In genomic region chr2:65340839-65341238, GRCm38 (mm10) we compare ENCODE assay signal across 19 mouse cellular contexts. TPM values are rescaled to one million over a fixed set of nuclear protein-coding genes. Genes with fewer than 3 reads are reported as not detected.
A peak's percentile ranks its signal among the peaks of the same experiment; 100 is the strongest.
DNase-seq lines count a peak whose midpoint lies in the region; TF ChIP-seq lines count a peak whose summit lies in the region.
"Had no signal": no experiment of that assay in that cellular context is flagged by ENCODE, and none has a peak within 500 bp of the region (broad histone marks: within the 10 kb centered on the region; RNA-seq: fewer than 3 reads in every experiment).

No protein-coding gene starts in this region.

- H3K27ac ChIP-seq in ES-E14 (ENCODE audit: insufficient read depth, low read depth, low read length, poor library complexity, severe bottlenecking), result no peak overlapping the region
- H3K27ac ChIP-seq: embryonic facial prominence, embryonic 12.5 days; heart, embryonic 13.5 days; limb, embryonic 12.5 days; liver, embryonic 14.5 days; midbrain, embryonic 10.5 days; neural tube, embryonic 12.5 days had no signal

- H3K36me3 ChIP-seq in ES-E14 (ENCODE audit: control insufficient read depth, insufficient read depth, low read length, poor library complexity, severe bottlenecking), result no peaks in the 10 kb centered on the region
- H3K36me3 ChIP-seq: embryonic facial prominence, embryonic 12.5 days; G1E; heart, embryonic 13.5 days; limb, embryonic 12.5 days; midbrain, embryonic 10.5 days; neural tube, embryonic 12.5 days had no signal

- H3K9ac ChIP-seq in ES-E14 (ENCODE audit: insufficient read depth, low read depth, low read length, poor library complexity, severe bottlenecking), result no peak overlapping the region
- H3K9ac ChIP-seq: embryonic facial prominence, embryonic 12.5 days; heart, embryonic 13.5 days; limb, embryonic 12.5 days; liver, embryonic 14.5 days; neural tube, embryonic 12.5 days had no signal

- in situ Hi-C loops in ES-E14 (cut with MboI; ENCODE audit: low sequenced_read_pairs in 2 of 2, unreplicated experiment in 2 of 2), result loop anchor here in 1 of 2 experiments (25.0 kb wide), 1 partner anchor 204 kb away; no protein-coding TSS in a partner anchor

- DNase-seq in gastrocnemius, postnatal 25 days, result peak; percentile 6
- DNase-seq in gastrocnemius, adult 8-10 months (ENCODE audit: low spot score in 2 of 2), result no peak
- peak; percentile 54 for DNase-seq in ES-E14 (ENCODE audit: low read depth, low spot score)
- DNase-seq in naive thymus-derived CD4-positive, alpha-beta T cell, adult 2 months (ENCODE audit: low read depth), result peak; percentile 32
- DNase-seq in thymus, postnatal 36 days, result peak; percentile 61 to 68
- no peak for DNase-seq in cerebellum, adult 11 months
- DNase-seq in lung, postnatal 4 days, result no peak
- DNase-seq: B cell, adult 2 months; heart, postnatal 4 days; kidney, adult 18-20 months; kidney, postnatal 14 days; lung, postnatal 14 days had no signal

- H3K4me3 ChIP-seq in ES-E14 (ENCODE audit: insufficient read depth in 1 of 2, low read depth in 1 of 2, low read length in 2 of 2, poor library complexity in 1 of 2, severe bottlenecking in 1 of 2), result no peak overlapping the region
- H3K4me3 ChIP-seq: embryonic facial prominence, embryonic 12.5 days; heart, embryonic 13.5 days; limb, embryonic 12.5 days; midbrain, embryonic 10.5 days; neural tube, embryonic 12.5 days had no signal

- H3K4me1 ChIP-seq in ES-E14 (ENCODE audit: control insufficient read depth in 2 of 2, insufficient read depth in 2 of 2, low read length in 2 of 2, poor library complexity in 1 of 2), result no peaks in the 10 kb centered on the region
- H3K4me1 ChIP-seq: embryonic facial prominence, embryonic 12.5 days had no signal

- H3K9me3 ChIP-seq in ES-E14 (ENCODE audit: control insufficient read depth, insufficient read depth, low read depth, low read length), result no peaks in the 10 kb centered on the region
- H3K9me3 ChIP-seq: embryonic facial prominence, embryonic 12.5 days; heart, embryonic 13.5 days; limb, embryonic 12.5 days; midbrain, embryonic 10.5 days; neural tube, embryonic 12.5 days had no signal

TF ChIP-seq in ES-E14, 5 proteins besides CTCF, POLR2A, EP300 and RAD21:
- TF ChIP-seq ZNF384 (IDR thresholded peaks at IDR 0.05; ENCODE audit: low read depth, low read length) (no peak), CHD2 (IDR thresholded peaks at IDR 0.05; ENCODE audit: low read depth, low read length) (no peak), ZC3H11A (IDR thresholded peaks at IDR 0.05; ENCODE audit: borderline replicate concordance, low read depth, low read length) (no peak), HCFC1 (IDR thresholded peaks at IDR 0.05; ENCODE audit: borderline replicate concordance, insufficient read depth, low read length) (no peak), MAFK (IDR thresholded peaks at IDR 0.05; ENCODE audit: insufficient read depth, low read depth, low read length) (no peak)

RNA-seq across cellular contexts. Expression of gene Slc38a11, which starts 23.0 kb away (rescaled TPM):
- total RNA-seq in gastrocnemius, postnatal 25 days (2021), result under 1 TPM; 0.38 to 0.64 TPM
- under 1 TPM; 0.48 to 0.94 (median 0.58) TPM for total RNA-seq in gastrocnemius, adult 8-10 months (2022)
- 0.13 and 0.26 TPM in 2 replicates for total RNA-seq in ES-E14 (2012; rRNA removed)

Comparison
In these comparisons a context has a peak if more than half of its experiments do, and no peak if none do; other contexts are left out.
1. DNase-seq: peak in gastrocnemius, postnatal 25 days (single experiment), ES-E14 (single experiment), naive thymus-derived CD4-positive, alpha-beta T cell, adult 2 months (single experiment) and thymus, postnatal 36 days (2 of 2); none in gastrocnemius, adult 8-10 months (0 of 2), cerebellum, adult 11 months (single experiment) and lung, postnatal 4 days (0 of 2).